Mouse (Mus musculus): ENCODE measurements around the gene Ric8b. TPM values are rescaled to one million over a fixed set of nuclear protein-coding genes. Genes with fewer than 3 reads are reported as not detected.
A peak's percentile ranks its signal among the peaks of the same experiment; 100 is the strongest.

Gene Ric8b
- polyA plus RNA-seq, 1 experiment, result 52.1 TPM

DNA sequence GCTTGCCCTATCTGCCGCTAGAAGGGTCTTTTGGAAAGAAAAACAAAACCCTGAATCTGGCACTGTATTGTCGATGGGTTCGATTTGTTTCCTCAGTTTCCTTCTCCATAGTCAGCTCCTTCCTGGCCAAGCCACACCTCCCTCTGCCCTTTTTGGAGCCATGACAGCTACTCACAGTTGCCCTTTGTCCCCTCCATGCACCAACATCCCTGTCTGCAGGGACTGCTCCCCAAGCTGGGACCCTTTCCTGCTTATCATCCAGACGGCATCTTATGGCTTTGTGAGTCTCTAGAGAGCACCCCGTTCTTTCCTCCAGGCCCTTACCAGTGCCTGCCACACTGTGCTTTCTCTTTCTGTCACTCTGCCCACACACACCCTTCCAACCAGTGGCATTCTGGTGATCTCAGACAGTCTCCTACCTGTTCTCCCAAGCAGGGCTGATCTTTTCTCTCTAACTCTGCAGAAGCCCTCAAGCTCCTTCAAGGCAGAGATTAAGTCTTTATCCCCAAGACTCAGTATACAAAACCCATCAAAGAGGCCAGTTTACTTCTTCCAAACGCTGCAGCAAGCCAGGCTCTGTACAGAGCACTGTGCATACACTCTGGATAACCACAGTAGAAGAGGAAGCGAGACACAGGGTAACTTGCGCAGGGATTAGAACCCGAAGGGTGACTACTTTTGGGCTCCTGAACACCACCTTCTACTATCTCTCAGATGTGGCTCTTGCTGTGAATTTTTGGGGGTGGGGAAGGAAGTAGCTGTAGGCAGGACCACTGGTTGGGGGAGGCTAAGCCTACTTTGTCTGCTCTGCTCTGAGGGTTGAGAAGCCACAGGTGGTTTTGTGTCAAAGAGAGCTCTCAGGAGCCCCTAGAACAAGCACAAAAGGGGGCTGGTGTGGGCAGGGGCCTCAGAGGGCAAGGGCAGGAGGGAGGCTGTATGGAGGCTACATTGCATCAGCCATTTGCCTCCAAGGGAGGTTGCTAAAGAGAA is 20.2 kb upstream of the Ric8b start:
- TF ChIP-seq CTCF (IDR thresholded peaks at IDR 0.05; ENCODE audit: borderline replicate concordance, extremely low read depth, insufficient read depth, insufficient read length) (no peak), POLR2A (IDR thresholded peaks at IDR 0.05; ENCODE audit: borderline replicate concordance, extremely low read depth, insufficient read depth, insufficient read length, poor library complexity, severe bottlenecking) (no peak)

DNA sequence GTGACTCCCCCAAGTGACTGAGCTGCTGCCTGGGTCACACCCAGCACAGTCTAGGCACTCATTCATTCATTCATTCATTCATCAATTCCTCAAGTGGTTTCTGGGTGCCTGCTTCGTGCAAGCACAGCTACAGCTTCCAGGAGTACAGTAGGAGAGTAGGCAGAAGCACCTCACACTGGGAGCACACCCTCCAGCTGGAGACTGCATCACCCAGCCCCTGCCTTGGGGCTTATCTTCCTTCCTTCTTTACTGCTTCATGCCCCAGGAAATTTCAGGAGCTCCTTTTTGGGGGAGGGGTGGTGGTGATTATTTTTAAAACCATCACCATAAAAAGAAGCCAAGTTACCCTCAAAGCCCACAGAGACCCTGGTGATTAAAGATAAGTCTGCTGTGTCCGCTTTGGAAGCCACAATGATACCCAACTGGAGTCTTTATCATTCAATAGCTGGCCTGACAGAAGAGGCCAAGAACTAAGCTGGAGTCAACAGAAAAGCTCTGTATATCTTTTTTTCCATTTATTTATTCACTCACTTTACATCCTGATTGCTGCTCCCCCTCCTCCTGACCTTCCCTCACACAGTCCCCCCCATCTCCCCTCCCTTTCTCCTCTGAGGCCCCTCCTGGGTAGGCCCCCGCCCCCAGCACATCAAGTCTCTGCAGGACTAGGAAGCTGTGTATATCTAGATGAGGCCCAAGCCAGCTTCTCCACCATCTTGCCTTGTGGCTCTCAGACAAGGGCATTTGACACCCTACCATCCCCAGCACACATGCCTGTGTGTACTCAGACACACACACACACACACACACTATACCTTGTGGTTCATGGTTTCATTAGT is 19.1 kb upstream of the Ric8b start:
- DNase-seq (ENCODE audit: low read depth), result no peak
- TF ChIP-seq CTCF (IDR thresholded peaks at IDR 0.05; ENCODE audit: borderline replicate concordance, extremely low read depth, insufficient read depth, insufficient read length) (no peak), POLR2A (IDR thresholded peaks at IDR 0.05; ENCODE audit: borderline replicate concordance, extremely low read depth, insufficient read depth, insufficient read length, poor library complexity, severe bottlenecking) (no peak)

More for the DNA sequence above, 20.2 kb upstream of the Ric8b start:
- DNase-seq (ENCODE audit: low read depth), result no peak

DNA sequence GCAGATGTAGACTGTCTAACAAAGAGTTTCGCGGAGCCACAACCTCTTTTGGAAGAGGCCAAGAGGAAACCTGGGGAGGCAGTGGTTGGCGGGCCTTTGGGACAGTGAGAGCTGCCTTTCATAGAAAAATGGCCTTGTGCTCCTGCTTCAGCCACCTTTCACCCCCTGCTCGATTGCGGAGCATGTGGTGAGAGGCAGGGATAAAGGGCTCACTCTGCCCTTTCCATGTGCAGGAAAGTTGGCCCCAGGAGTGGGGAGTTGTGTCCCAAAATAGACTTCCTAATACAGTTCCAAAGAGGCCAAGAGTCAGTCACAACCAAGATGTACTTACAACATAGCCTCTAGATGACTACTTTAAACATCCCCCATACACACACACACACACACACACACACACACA is 15.7 kb upstream of the Ric8b start:
- TF ChIP-seq CTCF (IDR thresholded peaks at IDR 0.05; ENCODE audit: borderline replicate concordance, extremely low read depth, insufficient read depth, insufficient read length) (no peak), POLR2A (IDR thresholded peaks at IDR 0.05; ENCODE audit: borderline replicate concordance, extremely low read depth, insufficient read depth, insufficient read length, poor library complexity, severe bottlenecking) (no peak)
- no peak for DNase-seq (ENCODE audit: low read depth)

DNA sequence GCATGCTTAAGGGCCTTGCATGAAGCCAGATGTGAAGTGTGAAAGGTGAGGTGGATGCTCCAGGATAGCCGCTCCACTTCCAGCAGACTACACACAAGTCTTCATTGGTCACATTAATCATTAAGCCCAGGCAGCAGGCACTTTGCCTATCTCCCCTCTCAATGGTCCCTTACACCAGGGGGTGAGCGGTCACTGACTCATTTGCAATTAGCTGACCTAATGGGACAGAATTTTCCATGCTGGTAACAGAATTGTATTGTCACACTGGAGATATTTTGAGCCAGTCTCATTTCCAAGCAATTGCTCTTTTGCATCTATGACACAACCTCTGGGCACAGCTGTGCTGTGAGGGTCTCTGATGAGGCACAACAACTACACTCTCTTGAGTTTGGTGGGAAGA is 15.2 kb upstream of the Ric8b start:
- TF ChIP-seq CTCF (IDR thresholded peaks at IDR 0.05; ENCODE audit: borderline replicate concordance, extremely low read depth, insufficient read depth, insufficient read length) (no peak), POLR2A (IDR thresholded peaks at IDR 0.05; ENCODE audit: borderline replicate concordance, extremely low read depth, insufficient read depth, insufficient read length, poor library complexity, severe bottlenecking) (no peak)
- no peak for DNase-seq (ENCODE audit: low read depth)

DNA sequence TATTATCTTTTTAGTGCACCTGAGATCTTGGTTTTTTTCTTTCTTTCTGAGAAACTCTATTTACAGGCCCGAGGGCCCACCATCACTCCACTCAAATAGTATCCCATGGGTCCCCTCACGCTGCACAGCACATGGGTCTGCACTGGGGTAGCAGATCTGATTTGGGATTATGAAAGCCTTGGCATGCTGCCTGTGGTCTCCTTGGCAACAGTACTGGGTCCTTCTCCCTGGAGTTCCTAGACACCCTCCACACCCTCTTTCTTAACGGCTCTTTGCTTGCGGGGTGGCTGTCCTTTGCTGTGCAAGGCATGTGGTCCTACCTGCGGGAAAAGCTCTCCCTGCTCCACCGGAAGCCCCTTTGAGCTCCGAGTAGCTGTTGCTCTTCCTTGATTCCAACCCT is 14.1 kb upstream of the Ric8b start:
- TF ChIP-seq CTCF (IDR thresholded peaks at IDR 0.05; ENCODE audit: borderline replicate concordance, extremely low read depth, insufficient read depth, insufficient read length) (no peak), POLR2A (IDR thresholded peaks at IDR 0.05; ENCODE audit: borderline replicate concordance, extremely low read depth, insufficient read depth, insufficient read length, poor library complexity, severe bottlenecking) (no peak)
- DNase-seq (ENCODE audit: low read depth), result peak; percentile 61

DNA sequence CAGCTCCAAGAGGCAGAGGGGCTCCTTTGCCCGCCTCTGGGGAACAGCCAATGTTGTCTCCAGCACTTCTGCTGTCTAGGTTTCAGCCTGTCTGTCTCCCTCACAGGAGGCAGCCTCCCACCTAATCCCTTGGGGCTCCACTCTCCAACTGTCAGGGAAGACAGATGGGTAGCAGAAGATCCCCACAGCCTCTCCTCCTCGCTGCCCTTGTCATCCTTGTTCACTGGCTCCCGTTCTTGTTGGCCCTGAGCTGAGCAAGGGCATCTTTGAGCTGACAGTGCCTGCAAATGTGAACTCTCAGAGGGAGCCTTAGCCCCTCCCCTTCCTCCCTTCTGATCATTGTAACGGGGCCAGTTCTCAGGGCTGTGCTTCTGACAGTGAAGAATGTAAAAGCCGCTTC is 13.7 kb upstream of the Ric8b start:
- no peak for TF ChIP-seq CTCF (IDR thresholded peaks at IDR 0.05; ENCODE audit: borderline replicate concordance, extremely low read depth, insufficient read depth, insufficient read length)
- TF ChIP-seq POLR2A (IDR thresholded peaks at IDR 0.05; ENCODE audit: borderline replicate concordance, extremely low read depth, insufficient read depth, insufficient read length, poor library complexity, severe bottlenecking), result no peak
- DNase-seq (ENCODE audit: low read depth), result peak; percentile 63

DNA sequence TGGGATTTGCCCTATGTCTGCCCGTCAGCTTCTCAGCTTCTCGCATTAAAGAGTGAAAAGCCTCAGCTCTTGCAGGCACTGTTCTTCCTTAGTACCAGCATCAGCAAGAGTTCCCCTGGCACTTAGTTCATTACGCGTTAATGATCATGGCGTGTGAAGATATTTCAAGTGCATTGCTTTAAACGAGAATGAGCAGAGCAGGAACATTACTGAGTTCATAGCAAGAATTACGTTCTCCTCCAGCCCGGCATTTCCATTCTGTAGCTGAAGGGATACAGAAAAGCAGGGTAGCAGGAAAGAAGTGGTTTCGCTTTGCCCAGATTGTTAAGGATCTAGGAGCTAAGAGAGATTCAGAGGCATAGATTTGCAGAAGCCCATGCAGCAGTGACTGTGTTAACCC is 10.5 kb upstream of the Ric8b start:
- DNase-seq (ENCODE audit: low read depth), result peak; percentile 53
- TF ChIP-seq CTCF (IDR thresholded peaks at IDR 0.05; ENCODE audit: borderline replicate concordance, extremely low read depth, insufficient read depth, insufficient read length) (no peak), POLR2A (IDR thresholded peaks at IDR 0.05; ENCODE audit: borderline replicate concordance, extremely low read depth, insufficient read depth, insufficient read length, poor library complexity, severe bottlenecking) (no peak)

DNA sequence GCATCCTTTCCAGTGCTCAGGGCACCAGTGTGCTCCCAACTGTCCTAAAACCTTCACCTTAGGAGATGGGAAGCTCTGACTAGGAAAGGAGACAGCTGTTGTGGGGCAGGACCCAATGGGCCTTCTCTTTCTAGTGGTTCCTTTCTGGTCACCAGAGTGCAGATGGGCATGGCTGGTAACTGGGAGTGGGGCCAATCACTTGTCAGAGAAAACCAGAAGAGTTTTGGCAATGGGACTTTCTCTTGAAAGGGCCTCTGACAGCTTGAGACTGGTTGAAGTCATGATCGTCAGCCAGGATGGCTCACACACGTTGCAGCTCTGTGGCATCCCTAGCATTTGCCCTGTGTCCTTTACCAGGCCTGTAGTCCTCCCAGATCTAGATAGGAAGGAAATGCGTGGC is 9.4 kb upstream of the Ric8b start:
- DNase-seq (ENCODE audit: low read depth), result no peak
- no peak for TF ChIP-seq CTCF (IDR thresholded peaks at IDR 0.05; ENCODE audit: borderline replicate concordance, extremely low read depth, insufficient read depth, insufficient read length)
- TF ChIP-seq POLR2A (IDR thresholded peaks at IDR 0.05; ENCODE audit: borderline replicate concordance, extremely low read depth, insufficient read depth, insufficient read length, poor library complexity, severe bottlenecking), result no peak

DNA sequence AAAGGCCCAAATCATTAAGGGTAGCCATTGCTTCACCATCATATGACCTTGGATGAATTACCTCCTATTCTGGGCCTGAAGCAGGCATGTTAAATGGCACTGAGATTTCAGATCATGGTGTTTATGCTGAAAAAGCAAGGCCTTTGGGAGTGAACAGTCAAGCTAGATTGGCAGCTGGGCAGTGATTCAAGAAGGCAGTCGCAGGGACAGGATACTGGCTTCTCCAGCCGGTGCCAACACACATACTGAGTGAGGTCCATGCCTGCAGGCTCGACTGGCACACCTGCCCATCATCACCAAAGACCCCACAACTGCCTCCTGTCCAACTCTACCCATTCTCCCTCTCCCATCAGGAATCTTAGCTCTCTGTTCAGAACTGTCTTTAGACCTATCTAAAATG is 8.9 kb upstream of the Ric8b start:
- no peak for TF ChIP-seq POLR2A (IDR thresholded peaks at IDR 0.05; ENCODE audit: borderline replicate concordance, extremely low read depth, insufficient read depth, insufficient read length, poor library complexity, severe bottlenecking)
- no peak for TF ChIP-seq CTCF (IDR thresholded peaks at IDR 0.05; ENCODE audit: borderline replicate concordance, extremely low read depth, insufficient read depth, insufficient read length)
- DNase-seq (ENCODE audit: low read depth), result no peak

DNA sequence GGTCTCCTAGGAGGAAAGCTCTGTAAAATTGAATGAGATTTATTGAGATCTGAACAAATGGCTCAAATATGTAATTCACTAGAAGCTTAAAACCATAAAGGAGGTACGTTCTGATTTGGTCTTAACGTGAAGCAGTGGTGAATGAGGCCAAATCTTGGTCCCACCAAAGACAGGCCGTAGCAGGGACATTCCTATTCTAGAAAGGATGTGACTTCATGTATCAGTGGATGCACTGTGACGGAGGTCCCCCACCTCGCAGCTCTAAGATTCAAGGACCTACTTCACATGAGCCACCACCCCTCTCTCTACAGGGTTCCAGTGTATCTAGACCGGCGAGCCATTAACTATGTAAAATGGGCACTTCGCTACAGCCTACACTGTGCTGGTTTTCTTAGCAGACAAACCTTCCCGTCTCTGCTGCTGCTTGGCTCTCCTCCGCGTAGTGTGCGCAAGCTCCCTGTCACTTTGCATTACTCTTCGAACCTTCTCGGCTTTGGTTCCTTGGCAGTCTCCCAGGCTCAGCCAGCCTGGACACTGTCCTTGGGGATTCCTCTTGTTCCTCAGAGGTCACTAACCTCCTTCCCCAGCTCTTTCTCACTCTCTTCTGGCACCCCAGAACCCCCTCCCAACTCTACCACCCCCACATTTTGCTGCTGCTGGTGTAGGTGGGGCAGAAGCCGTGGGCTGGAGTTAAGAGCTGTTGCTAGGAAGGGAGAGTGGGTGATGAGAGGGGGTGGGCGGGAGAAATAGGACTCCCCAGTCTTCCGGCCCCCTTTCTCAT is 8.2 kb upstream of the Ric8b start:
- TF ChIP-seq POLR2A (IDR thresholded peaks at IDR 0.05; ENCODE audit: borderline replicate concordance, extremely low read depth, insufficient read depth, insufficient read length, poor library complexity, severe bottlenecking) (no peak), CTCF (IDR thresholded peaks at IDR 0.05; ENCODE audit: borderline replicate concordance, extremely low read depth, insufficient read depth, insufficient read length) (no peak)
- peak; percentile 47 for DNase-seq (ENCODE audit: low read depth)

DNA sequence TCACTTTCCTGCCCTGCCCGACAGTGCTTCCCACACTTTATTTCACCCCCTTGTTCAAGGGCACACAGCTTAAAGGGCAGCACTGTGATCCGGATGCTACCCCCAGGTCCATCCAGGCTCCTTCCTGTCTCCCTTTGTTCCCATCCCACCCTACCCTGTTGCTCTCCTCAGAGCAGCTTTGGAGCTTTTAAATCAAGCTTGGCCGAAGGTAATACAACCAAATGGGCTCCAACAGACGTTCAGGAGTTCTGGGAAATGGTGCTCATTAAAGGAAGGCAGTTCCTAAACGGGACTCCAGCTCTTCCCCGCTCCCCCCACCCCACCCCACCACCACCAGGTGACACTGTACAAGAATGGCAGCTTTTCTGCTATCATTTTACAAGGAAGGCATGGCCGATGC is 7.2 kb upstream of the Ric8b start:
- TF ChIP-seq CTCF (IDR thresholded peaks at IDR 0.05; ENCODE audit: borderline replicate concordance, extremely low read depth, insufficient read depth, insufficient read length) (no peak), POLR2A (IDR thresholded peaks at IDR 0.05; ENCODE audit: borderline replicate concordance, extremely low read depth, insufficient read depth, insufficient read length, poor library complexity, severe bottlenecking) (no peak)
- DNase-seq (ENCODE audit: low read depth), result no peak

Data from brain, embryonic 14.5 days (tissue).